Mouse (Mus musculus) liver, postnatal 0 days (tissue): ENCODE measurements around the gene Erp27.

Experiments
- CTCF ChIP-seq: sonication (generic); IDR thresholded peaks from 2 replicates; pipeline ENCODE4 v1.5.1; 2016; ENCODE audit warnings: antibody characterized with exemption, low read depth
- EP300 ChIP-seq: IDR thresholded peaks from 2 replicates; pipeline ENCODE4 v1.6.1; 2016; ENCODE audit warnings: antibody characterized with exemption, low read depth, mild to moderate bottlenecking

DNA sequence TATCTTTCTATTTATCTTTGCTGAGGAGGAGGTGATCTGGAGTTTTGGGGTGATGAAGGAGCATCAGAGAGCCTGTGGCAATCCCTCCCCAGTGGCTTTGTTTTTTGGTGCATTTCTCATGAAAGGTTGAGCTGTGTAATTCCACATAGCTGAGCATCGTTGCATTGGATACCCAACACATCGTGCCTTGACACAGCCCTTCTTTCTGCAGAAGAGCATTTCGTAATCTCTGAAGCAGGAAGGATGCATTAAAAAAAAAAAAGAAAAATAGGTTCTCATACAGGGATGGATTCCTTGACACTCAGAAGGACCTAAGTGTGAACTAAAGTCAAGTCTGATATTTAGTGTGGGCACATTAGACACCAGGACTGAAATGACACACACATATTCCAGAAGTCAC is 33.3 kb upstream of the Erp27 start:
- TF ChIP-seq CTCF (no peak), EP300 (no peak)
